Mouse (Mus musculus) ES-Bruce4 (cell line): Measurements from ENCODE around the gene C1qtnf4.

Experiments used
- CTCF ChIP-seq: IDR thresholded peaks from one replicate; pipeline ENCODE4 v1.8.1; 2011; ENCODE audit warnings: low read depth, low read length
- EP300 ChIP-seq: IDR thresholded peaks from 2 replicates; pipeline ENCODE4 v1.6.1; 2011; ENCODE audit warnings: low read depth, low read length; ENCODE audit not compliant: insufficient read depth

- no peak for TF ChIP-seq CTCF
- no peak for TF ChIP-seq EP300
Measured at GRCm38 (mm10) chr2:90879419-90879818, 6.2 kb upstream of the C1qtnf4 start.
